Mouse (Mus musculus) neural tube, embryonic 10.5 days (tissue): ENCODE measurements at regions not wholly inside any gene's neighbourhood (a gene's known extent, or its start where the extent isn't known, plus 50 kb on each side); places are given as distances from the start of the nearest gene placed in this dataset.

Source experiments
- DNase-seq: peaks from one replicate; pipeline ENCODE4 v3.0.0-alpha.2; 2017; ENCODE audit warnings: low spot score; ENCODE audit errors: extremely low spot score

DNA sequence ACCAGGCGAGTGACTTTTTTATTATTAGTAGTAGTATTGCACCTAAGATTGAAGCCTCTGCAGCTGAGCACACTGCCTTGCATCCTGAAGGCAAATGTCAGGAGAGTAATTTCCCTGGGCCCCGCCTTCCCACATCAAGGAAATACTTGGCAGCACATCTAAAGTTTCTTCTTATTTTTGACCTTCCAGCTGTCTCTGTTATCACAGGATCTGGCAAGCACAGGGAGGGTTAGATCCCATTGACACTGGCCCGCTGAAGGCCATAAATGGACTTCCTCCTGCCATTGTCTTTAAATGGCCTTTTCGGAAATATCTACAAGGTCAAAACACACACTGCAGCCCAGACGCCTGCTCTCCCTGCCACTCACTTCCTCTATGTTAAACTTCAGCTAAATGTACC is 238.6 kb upstream of the A1bg start:
- no peak for DNase-seq

DNA sequence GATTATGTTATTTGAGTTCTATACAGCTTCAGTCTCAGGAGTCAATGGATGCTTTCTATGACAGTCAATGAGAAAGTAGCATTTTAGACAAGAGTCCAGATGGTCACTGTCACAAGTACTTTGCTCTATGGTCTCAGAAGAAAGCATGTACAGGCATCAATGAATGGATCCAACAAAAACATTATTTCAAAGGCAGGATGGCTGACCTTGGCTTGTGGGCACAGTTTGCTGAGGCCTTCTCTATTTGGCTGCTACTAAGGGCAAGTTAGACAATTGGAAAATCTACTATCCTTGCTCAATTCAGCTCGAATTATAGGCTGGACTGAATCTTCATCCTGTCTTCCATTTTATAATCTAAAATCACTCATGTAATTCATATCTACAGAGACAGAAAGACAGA is 237.9 kb upstream of the A1bg start:
- DNase-seq = no peak

GRCm38 (mm10) chr15:61159552-61159951 is 236.7 kb upstream of the A1bg start:
- no peak for DNase-seq

DNA sequence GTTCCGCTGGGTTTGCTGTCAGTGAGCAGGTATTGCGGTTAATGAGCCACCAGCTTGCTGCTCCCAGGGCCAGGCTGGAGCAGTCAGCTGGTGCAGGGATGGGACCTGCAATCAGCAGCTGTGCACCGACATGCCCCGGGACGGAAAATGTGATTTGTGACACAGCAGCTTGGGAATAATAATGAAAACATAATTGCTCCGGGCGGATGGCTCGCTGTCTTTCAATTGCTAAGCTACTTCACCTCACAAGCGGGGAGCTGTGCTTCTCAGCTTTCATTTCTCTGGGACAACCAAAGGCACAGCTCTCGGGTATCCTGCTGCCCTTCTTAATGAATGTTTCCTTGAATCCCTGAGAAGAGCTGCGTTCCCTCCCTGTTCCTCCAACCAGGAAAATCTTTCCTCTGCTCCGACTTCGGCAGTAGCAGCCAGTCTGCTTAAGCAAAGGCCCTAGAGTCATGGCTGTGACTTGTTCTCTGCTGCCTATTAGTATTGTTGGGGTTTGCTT is 235.3 kb upstream of the A1bg start:
- peak; percentile 57 for DNase-seq

- DNase-seq = peak; percentile 96
These were observed 234.7 kb upstream of the A1bg start for GRCm38 (mm10) chr15:61157543-61157942.

GRCm38 (mm10) chr15:61155530-61155929 is 232.7 kb upstream of the A1bg start:
- no peak for DNase-seq

DNA sequence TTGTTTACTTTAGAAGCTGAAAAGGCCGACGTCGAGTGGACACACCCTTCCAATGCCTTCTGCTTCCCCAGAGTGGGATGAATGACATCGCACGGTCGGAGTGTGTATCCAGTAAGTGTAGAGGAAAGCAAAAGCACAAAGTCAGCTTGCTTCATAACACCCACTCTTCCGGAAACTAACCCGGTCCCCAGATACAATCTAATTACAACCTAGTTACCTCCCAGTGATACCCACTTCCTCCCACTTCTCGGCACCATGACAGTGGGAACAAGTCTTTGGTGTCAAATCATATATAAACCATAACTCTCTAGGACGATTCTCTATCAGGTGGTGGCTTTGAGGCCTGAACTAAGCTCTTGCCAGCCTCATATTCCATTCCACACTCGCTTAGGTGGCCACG is 231.4 kb upstream of the A1bg start:
- no peak for DNase-seq

- no peak for DNase-seq
These were observed 220.0 kb upstream of the A1bg start for GRCm38 (mm10) chr15:61142851-61143250.

DNA sequence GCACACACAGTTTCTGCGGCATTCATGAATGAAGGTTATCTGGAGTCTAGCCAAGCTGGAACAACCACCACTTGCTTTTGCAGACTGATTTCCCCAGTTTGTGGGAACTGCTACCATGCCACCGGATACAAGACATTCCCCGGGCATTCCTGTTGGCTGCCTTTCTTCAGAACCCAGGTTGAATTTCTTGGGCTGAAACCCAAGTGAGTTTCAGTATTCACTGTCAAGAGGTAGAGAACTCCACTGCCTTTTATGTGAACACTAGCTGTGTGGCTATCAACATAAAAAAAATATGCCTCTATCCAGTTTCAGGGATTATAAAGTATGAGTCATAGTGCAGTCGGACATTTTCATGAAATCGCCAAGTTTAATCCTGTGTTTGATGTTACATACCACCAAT is 216.3 kb upstream of the A1bg start:
- no peak for DNase-seq

DNA sequence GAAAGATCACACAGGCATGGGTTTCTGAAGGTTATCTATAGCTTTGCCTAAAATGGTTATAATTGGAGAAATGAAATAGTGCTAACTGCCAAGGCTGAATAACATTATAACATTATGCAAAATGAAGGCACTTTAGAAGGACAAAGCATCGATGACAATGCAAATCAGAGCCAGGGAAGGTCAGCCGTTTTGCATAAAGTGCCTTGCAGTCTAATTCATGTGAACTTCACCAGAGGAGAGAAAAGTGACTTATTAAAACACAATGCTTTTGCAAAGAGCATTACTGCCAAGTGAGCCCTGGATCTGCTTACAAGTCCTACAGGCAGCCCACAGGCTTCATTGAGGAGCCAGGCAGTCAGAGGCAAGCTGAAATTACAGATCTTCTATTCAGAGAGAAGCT is 214.0 kb upstream of the A1bg start:
- no peak for DNase-seq

DNA sequence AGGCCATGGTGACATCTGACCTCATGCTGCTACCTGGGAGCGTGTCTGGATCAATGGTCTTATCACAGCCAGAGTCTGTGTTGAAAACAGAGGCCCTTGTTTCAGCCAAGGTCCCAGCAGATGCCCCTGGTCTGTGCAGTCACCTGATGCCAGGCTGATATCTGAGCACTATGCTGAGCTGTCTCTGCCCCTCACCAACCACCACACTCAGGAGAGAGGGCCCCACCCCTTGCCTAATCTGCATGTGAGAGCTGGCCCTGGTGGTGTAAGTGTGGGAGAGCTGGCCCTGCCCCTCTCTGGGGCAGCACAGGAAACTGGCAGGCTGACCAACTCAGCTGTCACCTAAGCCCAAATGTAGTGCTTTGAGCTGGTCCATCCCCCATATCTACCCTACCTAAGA is 210.5 kb upstream of the A1bg start:
- DNase-seq = no peak

DNA sequence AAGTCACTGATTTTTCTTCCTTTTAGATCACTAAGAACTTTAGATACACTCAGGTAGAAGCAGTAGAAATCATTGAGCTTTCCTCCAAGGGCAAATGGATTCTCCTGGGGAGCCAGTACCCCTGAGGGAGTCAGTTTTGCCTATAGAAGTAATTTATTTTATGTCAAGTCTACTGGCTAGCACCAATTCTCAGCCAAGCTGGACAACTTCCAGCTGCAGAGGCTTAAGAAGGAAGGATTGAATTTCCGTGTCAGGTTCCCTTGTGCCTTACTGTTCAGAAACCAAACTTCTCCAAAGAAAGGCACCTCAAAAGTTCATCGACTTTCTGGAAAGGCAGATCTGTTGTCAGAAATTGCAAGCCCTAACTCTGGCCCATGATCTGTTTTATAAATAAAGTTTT is 205.2 kb upstream of the A1bg start:
- no peak for DNase-seq

DNA sequence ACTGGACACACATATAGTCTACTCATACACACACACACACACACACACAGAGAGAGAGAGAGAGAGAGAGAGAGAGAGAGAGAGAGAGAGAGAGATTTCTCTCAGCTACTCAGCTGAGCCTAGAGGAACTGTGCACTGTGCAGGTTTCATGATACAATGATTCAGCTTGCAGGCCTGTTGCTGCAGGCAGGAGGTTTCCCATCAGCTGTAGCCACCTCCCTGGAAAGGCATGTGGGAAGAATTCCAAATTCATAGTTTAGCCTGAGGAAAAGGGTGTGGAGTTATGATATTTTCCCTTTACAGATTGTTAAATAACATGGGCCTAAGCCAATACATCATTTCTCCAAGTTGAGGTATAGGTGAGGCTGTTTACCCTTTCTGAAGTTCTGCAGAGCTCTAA is 204.3 kb upstream of the A1bg start:
- no peak for DNase-seq

DNA sequence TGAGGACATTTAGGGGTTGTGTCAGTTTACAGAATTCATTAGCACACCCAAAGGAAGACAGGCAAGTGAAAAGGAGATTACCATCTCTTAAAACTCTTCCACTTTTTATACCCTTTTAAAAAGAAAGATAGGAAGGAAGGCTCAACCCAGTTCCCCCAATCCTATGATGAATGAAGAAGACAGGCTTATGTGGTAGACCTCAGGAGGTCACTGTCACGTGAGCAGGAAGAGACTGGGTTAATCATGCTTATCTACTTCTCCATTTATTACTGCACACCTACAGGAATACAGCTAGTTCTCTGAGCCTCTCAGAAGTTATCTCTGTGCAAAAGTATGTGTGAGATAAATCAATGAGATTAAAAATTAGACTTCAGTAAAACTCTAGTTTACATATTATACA is 194.1 kb upstream of the A1bg start:
- DNase-seq = no peak

DNA sequence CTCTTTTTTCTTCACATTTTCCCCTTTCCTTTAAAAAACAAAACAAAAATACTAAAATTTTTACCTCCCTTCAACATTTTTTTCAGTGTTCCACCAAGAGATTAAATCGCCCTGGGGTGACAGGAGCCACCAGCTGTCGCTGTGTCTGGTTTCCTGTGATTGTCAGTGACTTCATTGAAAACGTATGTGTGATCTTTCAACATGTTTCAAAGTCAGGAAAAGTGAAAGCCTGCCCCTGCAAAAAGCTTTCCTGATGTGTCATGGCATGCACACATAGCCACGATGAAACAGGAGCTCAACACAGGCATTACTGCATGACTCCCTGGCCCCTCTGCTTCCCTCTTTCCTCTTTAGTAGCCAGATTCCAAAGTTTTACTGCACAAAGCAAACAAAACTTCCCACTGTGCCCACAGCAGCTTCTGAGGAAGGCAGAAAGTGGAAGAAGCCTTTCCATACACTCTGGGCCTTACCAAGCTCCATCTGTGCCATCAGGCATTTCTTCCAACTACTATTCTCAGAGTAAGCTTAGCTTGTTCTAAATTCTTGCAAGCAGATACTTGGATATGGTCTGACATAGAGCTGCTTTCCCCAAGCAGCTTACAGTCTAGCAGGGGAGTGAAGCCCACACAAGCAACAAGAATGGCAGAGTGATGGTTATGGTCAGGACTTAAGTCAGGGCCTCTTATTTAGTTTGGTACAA is 186.8 kb upstream of the A1bg start:
- DNase-seq = peak; percentile 16

GRCm38 (mm10) chr15:61108957-61109356 is 186.1 kb upstream of the A1bg start:
- DNase-seq = no peak

GRCm38 (mm10) chr15:61102421-61103412 is 179.9 kb upstream of the A1bg start:
- DNase-seq = peak; percentile 23

GRCm38 (mm10) chr15:61100807-61101206 is 178.0 kb upstream of the A1bg start:
- no peak for DNase-seq

DNA sequence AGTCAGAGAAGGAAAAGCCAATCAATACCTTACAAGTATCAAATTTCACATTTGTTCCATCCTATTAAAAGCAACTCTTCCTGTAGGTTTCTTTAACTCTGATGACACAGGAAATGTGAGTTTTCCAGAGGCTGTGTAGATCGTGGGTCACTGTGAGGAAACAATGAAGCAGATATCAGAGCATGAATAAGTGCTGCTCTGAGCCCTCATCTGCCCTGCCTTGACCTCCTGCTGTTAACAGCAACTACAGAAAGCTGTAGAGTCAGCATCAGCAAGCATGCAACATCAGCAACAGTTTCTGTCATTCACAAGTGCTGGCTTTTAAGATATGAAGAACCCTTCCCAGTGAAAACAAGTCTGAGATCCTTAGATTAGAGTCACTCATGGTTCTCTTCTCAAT is 176.2 kb upstream of the A1bg start:
- no peak for DNase-seq

- no peak for DNase-seq
These were observed 175.7 kb upstream of the A1bg start for GRCm38 (mm10) chr15:61098519-61098918.

DNA sequence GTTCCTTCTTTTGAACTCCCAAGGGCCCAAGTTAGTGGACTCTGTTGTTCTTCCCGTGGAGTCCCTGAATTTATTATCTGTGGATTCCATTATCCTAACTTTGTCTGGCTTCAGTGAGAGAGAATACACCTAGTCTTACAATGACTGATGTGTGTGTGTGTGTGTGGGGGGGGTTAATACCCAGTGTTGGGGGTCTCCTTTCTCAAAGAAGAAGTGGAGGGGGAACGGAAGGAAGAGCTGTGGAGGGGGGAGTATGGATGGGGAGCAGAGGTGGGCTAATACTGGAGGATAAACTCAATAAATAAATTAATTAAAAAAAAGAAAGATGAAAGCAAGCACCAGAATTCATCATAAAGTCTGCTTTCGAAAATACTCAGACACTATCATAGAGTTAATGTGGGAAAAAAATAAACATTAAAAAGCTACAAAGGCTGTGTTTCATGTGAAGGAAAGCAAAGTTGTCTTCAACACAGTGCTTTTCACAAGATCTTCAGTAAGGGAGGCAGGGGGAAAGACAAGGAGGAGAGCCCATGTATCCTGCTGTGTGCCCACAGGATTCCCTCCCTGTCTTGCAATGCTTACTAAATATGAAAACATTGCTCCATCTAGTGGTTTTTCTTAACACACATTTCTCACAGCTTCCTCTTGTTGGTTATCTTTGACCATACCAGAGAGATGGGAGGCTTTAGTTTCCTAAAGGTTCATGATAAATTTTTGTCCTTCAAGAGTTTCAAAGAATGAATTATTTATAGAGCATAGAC is 173.4 kb upstream of the A1bg start:
- DNase-seq = no peak
